Mouse (Mus musculus) stomach, embryonic 16.5 days (tissue): Measurements from ENCODE around the gene Ric1. TPM values are rescaled to one million over a fixed set of nuclear protein-coding genes. Genes with fewer than 3 reads are reported as not detected.
"Not testable (repeated sequence)": the region's sequence is repeated elsewhere in the genome, so short reads cannot be mapped to it uniquely, and the experiment has no call there.

ENCODE experiments used
- ATAC-seq: fragments of 200-750 bp; cut with Nextera tagmentation; 2 replicates; pipeline ENCODE4 v1.8.0; 2017; ENCODE audit warnings: moderate number of reproducible peaks, moderate TSS enrichment; ENCODE audit not compliant: insufficient read depth, low FRiP score
- H3K27ac ChIP-seq: fragments of 300-500 bp; sonication (generic); 2 replicates; pipeline ENCODE4 v1.5.1; 2014; ENCODE audit warnings: low read length
- H3K27me3 ChIP-seq: fragments of 300-500 bp; sonication (generic); 2 replicates; pipeline ENCODE4 v1.6.1; 2014; ENCODE audit warnings: low read length, control low read depth, mixed read lengths; ENCODE audit not compliant: control insufficient read depth, insufficient read depth
- H3K36me3 ChIP-seq: fragments of 300-500 bp; sonication (generic); 2 replicates; pipeline ENCODE4 v1.6.1; 2014; ENCODE audit warnings: low read length; ENCODE audit not compliant: control insufficient read depth, insufficient read depth
- H3K4me1 ChIP-seq: fragments of 300-500 bp; sonication (generic); 2 replicates; pipeline ENCODE4 v1.6.1; 2014; ENCODE audit warnings: low read length, control low read depth, mixed read lengths; ENCODE audit not compliant: control insufficient read depth, insufficient read depth
- H3K4me2 ChIP-seq: fragments of 300-500 bp; sonication (generic); 2 replicates; pipeline ENCODE4 v1.6.1; 2014; ENCODE audit warnings: low read depth, low read length, mixed read lengths
- H3K4me3 ChIP-seq: fragments of 300-500 bp; sonication (generic); replicated peaks from 2 replicates; pipeline ENCODE4 v1.5.1; 2014; ENCODE audit warnings: mild to moderate bottlenecking, low read length
- H3K9ac ChIP-seq: fragments of 300-500 bp; sonication (generic); 2 replicates; pipeline ENCODE4 v1.6.1; 2014; ENCODE audit warnings: low read length
- H3K9me3 ChIP-seq: fragments of 300-500 bp; sonication (generic); replicated peaks from 2 replicates; pipeline ENCODE4 v1.6.1; 2016; ENCODE audit warnings: low read length, control low read depth; ENCODE audit not compliant: control insufficient read depth
- WGBS: fragments of 180-500 bp; shearing (Covaris S2); extraction: QIAGEN DNeasy Blood & Tissue Kit; methylation state at CpG from one replicate; pipeline ENCODE4 v1.1.7; 2014; 5-methylcytosine and 5-hydroxymethylcytosine counted together
- polyA plus RNA-seq: library from polyadenylated mRNA; unstranded; fragments of >200 nt; fragmentation: Nextera tagmentation; extraction: Ambion mirVana; gene quantifications from 2 replicates; pipeline ENCODE4 v1.2.1, GENCODE M21; 2015

Gene Ric1
- polyA plus RNA-seq, 1 experiment from 2014 or later = 11.6 TPM

GRCm38 (mm10) chr19:29528568-29528967 lies 6.5 kb downstream of the Ric1 start:
- WGBS = 86% methylated on average over 2 of the region's 2 CpGs
- peaks cover 5% of the 10 kb centered on the region; the same call in 1 of the 2 replicates for H3K9me3 ChIP-seq
- ATAC-seq = no peak

GRCm38 (mm10) chr19:29534030-29534429 lies 11.9 kb downstream of the Ric1 start:
- H3K4me3 ChIP-seq = no peak overlapping the region
- ATAC-seq = no peak
- H3K27ac ChIP-seq = no peak overlapping the region
- no peak overlapping the region for H3K4me2 ChIP-seq
- 69% methylated on average over 5 of the region's 5 CpGs for WGBS
- H3K9me3 ChIP-seq = peaks cover under 1% of the 10 kb centered on the region; the same call in 1 of the 2 replicates
- H3K36me3 ChIP-seq = peaks cover 8% of the 10 kb centered on the region; the same call in 1 of the 2 replicates
- H3K9ac ChIP-seq = no peak overlapping the region
- H3K4me1 ChIP-seq = no peaks in the 10 kb centered on the region
- H3K27me3 ChIP-seq = no peaks in the 10 kb centered on the region

More at GRCm38 (mm10) chr19:29528568-29528967, 6.5 kb downstream of the Ric1 start:
- Histone ChIP-seq H3K9ac (no peak overlapping the region), H3K27me3 (no peaks in the 10 kb centered on the region), H3K36me3 (no peaks in the 10 kb centered on the region), H3K27ac (no peak overlapping the region), H3K4me2 (no peak overlapping the region), H3K4me3 (no peak overlapping the region), H3K4me1 (peaks cover 8% of the 10 kb centered on the region; the same call in 1 of the 2 replicates)

- Histone ChIP-seq H3K4me1 (peaks cover 3% of the 10 kb centered on the region; the same call in 1 of the 2 replicates), H3K9me3 (no peaks in the 10 kb centered on the region), H3K36me3 (no peaks in the 10 kb centered on the region), H3K27me3 (no peaks in the 10 kb centered on the region), H3K27ac (no peak overlapping the region), H3K4me2 (no peak overlapping the region), H3K4me3 (no peak overlapping the region), H3K9ac (no peak overlapping the region)
- 56% methylated on average over 8 of the region's 8 CpGs for WGBS
- no peak for ATAC-seq
Observed at GRCm38 (mm10) chr19:29542256-29542970, 20.3 kb downstream of the Ric1 start.

- no peaks in the 10 kb centered on the region for H3K9me3 ChIP-seq
- no peak overlapping the region for H3K27ac ChIP-seq
- H3K9ac ChIP-seq = no peak overlapping the region
- 90% methylated on average over 6 of the region's 6 CpGs for WGBS
- no peak overlapping the region for H3K4me2 ChIP-seq
- ATAC-seq = no peak
- H3K4me3 ChIP-seq = no peak overlapping the region
- peaks cover 3% of the 10 kb centered on the region; the same call in 1 of the 2 replicates for H3K4me1 ChIP-seq
- H3K27me3 ChIP-seq = no peaks in the 10 kb centered on the region
- no peaks in the 10 kb centered on the region for H3K36me3 ChIP-seq
Observed at GRCm38 (mm10) chr19:29544026-29544425, 21.9 kb downstream of the Ric1 start.

- 87% methylated on average over 2 of the region's 2 CpGs for whole genome bisulfite sequencing
- H3K9ac ChIP-seq = no peak overlapping the region
- no peak overlapping the region for H3K27ac ChIP-seq
- H3K4me3 ChIP-seq = no peak overlapping the region
- H3K9me3 ChIP-seq = no peaks in the 10 kb centered on the region
- no peaks in the 10 kb centered on the region for H3K4me1 ChIP-seq
- no peaks in the 10 kb centered on the region for H3K36me3 ChIP-seq
- no peaks in the 10 kb centered on the region for H3K27me3 ChIP-seq
- H3K4me2 ChIP-seq = no peak overlapping the region
- ATAC-seq = no peak
Observed at GRCm38 (mm10) chr19:29550618-29551017, 28.5 kb downstream of the Ric1 start.

- H3K27me3 ChIP-seq = no peaks in the 10 kb centered on the region
- H3K27ac ChIP-seq = no peak overlapping the region
- no peak overlapping the region for H3K9ac ChIP-seq
- WGBS = 82% methylated on average over 1 of the region's 1 CpGs
- ATAC-seq = no peak
- no peaks in the 10 kb centered on the region for H3K4me1 ChIP-seq
- no peaks in the 10 kb centered on the region for H3K36me3 ChIP-seq
- H3K4me2 ChIP-seq = no peak overlapping the region
- no peaks in the 10 kb centered on the region for H3K9me3 ChIP-seq
- H3K4me3 ChIP-seq = no peak overlapping the region
Observed at GRCm38 (mm10) chr19:29551128-29551527, 29.0 kb downstream of the Ric1 start.

- not testable (repeated sequence) for H3K4me1 ChIP-seq, H3K36me3 ChIP-seq, H3K27me3 ChIP-seq, H3K9me3 ChIP-seq, ATAC-seq, H3K27ac ChIP-seq, H3K4me3 ChIP-seq, H3K4me2 ChIP-seq, H3K9ac ChIP-seq
- WGBS = 94% methylated on average over 1 of the region's 1 CpGs
Observed at GRCm38 (mm10) chr19:29551980-29552379, 29.9 kb downstream of the Ric1 start.

GRCm38 (mm10) chr19:29557171-29557845 lies 35.2 kb downstream of the Ric1 start:
- H3K9me3 ChIP-seq, H3K4me1 ChIP-seq, H3K4me3 ChIP-seq, ATAC-seq, H3K27me3 ChIP-seq, H3K27ac ChIP-seq, H3K4me2 ChIP-seq, H3K36me3 ChIP-seq, H3K9ac ChIP-seq: not testable (repeated sequence)
- 90% methylated on average over 7 of the region's 7 CpGs for WGBS

- Histone ChIP-seq H3K36me3 (no peaks in the 10 kb centered on the region), H3K4me2 (no peak overlapping the region), H3K27ac (no peak overlapping the region), H3K9me3 (no peaks in the 10 kb centered on the region), H3K9ac (no peak overlapping the region), H3K27me3 (no peaks in the 10 kb centered on the region), H3K4me3 (no peak overlapping the region), H3K4me1 (0 out of 2 replicates have a peak, but pooled peaks cover 3% of the 10 kb centered on the region)
- ATAC-seq = no peak
- 66% methylated on average over 4 of the region's 4 CpGs for WGBS
Observed at GRCm38 (mm10) chr19:29562166-29562565, 40.1 kb downstream of the Ric1 start.
